Mouse (Mus musculus) stomach, postnatal 0 days (tissue): ENCODE measurements around the gene Ifnlr1. TPM values are rescaled to one million over a fixed set of nuclear protein-coding genes. Genes with fewer than 3 reads are reported as not detected.
A peak's percentile ranks its signal among the peaks of the same experiment; 100 is the strongest.
"Not testable (repeated sequence)": the region's sequence is repeated elsewhere in the genome, so short reads cannot be mapped to it uniquely, and the experiment has no call there.

Source experiments
- ATAC-seq: fragments of 200-750 bp; cut with Nextera tagmentation; 2 replicates; pipeline ENCODE4 v1.8.0; 2017; ENCODE audit not compliant: low FRiP score, low TSS enrichment
- DNase-seq: peaks from one replicate; pipeline ENCODE4 v3.0.0-alpha.2; 2016; ENCODE audit warnings: low spot score
- H3K27ac ChIP-seq: fragments of 300-500 bp; sonication (generic); replicated peaks from 2 replicates; pipeline ENCODE4 v1.5.1; 2014; ENCODE audit warnings: mild to moderate bottlenecking, control low read depth
- H3K27me3 ChIP-seq: fragments of 300-500 bp; sonication (generic); 2 replicates; pipeline ENCODE4 v1.6.1; 2014; ENCODE audit warnings: low read length; ENCODE audit not compliant: control insufficient read depth, insufficient read depth
- H3K36me3 ChIP-seq: fragments of 300-500 bp; sonication (generic); 2 replicates; pipeline ENCODE4 v1.6.1; 2014; ENCODE audit warnings: low read length, mixed read lengths; ENCODE audit not compliant: control insufficient read depth, insufficient read depth
- H3K4me1 ChIP-seq: fragments of 300-500 bp; sonication (generic); replicated peaks from 2 replicates; pipeline ENCODE4 v1.6.1; 2014; ENCODE audit warnings: antibody characterized with exemption; ENCODE audit not compliant: control insufficient read depth, insufficient read depth
- H3K4me2 ChIP-seq: fragments of 300-500 bp; sonication (generic); replicated peaks from 2 replicates; pipeline ENCODE4 v1.6.1; 2014; ENCODE audit warnings: low read depth, mild to moderate bottlenecking, control low read depth, moderate library complexity
- H3K4me3 ChIP-seq: fragments of 300-500 bp; sonication (generic); 2 replicates; pipeline ENCODE4 v1.5.1; 2014; ENCODE audit warnings: low read depth, low read length, control low read depth
- H3K9ac ChIP-seq: fragments of 300-500 bp; sonication (generic); 2 replicates; pipeline ENCODE4 v1.6.1; 2014; ENCODE audit warnings: mild to moderate bottlenecking, low read length, control low read depth, mixed read lengths
- H3K9me3 ChIP-seq: fragments of 300-500 bp; sonication (generic); 2 replicates; pipeline ENCODE4 v1.6.1; 2016; ENCODE audit warnings: low read length; ENCODE audit not compliant: control insufficient read depth
- CTCF ChIP-seq: IDR thresholded peaks from 2 replicates; pipeline ENCODE4 v1.5.1; 2016; ENCODE audit warnings: antibody characterized with exemption, low read depth, mild to moderate bottlenecking, moderate library complexity
- EP300 ChIP-seq: optimal IDR thresholded peaks from 2 replicates; pipeline ENCODE3; 2016; ENCODE audit warnings: antibody characterized with exemption
- WGBS: fragments of 180-500 bp; shearing (Covaris S2); extraction: QIAGEN DNeasy Blood & Tissue Kit; methylation state at CpG from one replicate; pipeline ENCODE4 v1.1.7; 2014; 5-methylcytosine and 5-hydroxymethylcytosine counted together
- polyA plus RNA-seq: library from polyadenylated mRNA; unstranded; fragments of >200 nt; fragmentation: Nextera tagmentation; extraction: Ambion mirVana; gene quantifications from 2 replicates; pipeline ENCODE4 v1.2.1, GENCODE M21; 2015

The Ifnlr1 gene
- polyA plus RNA-seq, 1 experiment from 2014 or later: 1.9 TPM

GRCm38 (mm10) chr4:135709072-135709564, 23.0 kb downstream of the Ifnlr1 start:
- Histone ChIP-seq H3K27ac (no peak overlapping the region), H3K9me3 (no peaks in the 10 kb centered on the region), H3K4me1 (no peaks in the 10 kb centered on the region), H3K4me2 (peak overlapping the region; percentile 36), H3K36me3 (no peaks in the 10 kb centered on the region), H3K4me3 (no peak overlapping the region), H3K9ac (no peak overlapping the region), H3K27me3 (no peaks in the 10 kb centered on the region)
- TF ChIP-seq EP300: no peak
- peak; percentile 85 for TF ChIP-seq CTCF
- 12% methylated on average over 8 of the region's 8 CpGs for WGBS
- ATAC-seq (peak; percentile 68), DNase-seq (peak; percentile 86)

- Histone ChIP-seq H3K4me1 (no peaks in the 10 kb centered on the region), H3K27me3 (no peaks in the 10 kb centered on the region), H3K27ac (no peak overlapping the region), H3K36me3 (no peaks in the 10 kb centered on the region), H3K9me3 (no peaks in the 10 kb centered on the region), H3K4me2 (no peak overlapping the region; the same call in 1 of the 2 replicates), H3K9ac (no peak overlapping the region), H3K4me3 (no peak overlapping the region)
- ATAC-seq: no peak
- no peak for DNase-seq
- WGBS: 77% methylated on average over 11 of the region's 11 CpGs
- TF ChIP-seq EP300 (no peak), CTCF (no peak)
Measured at GRCm38 (mm10) chr4:135709621-135710020, 23.5 kb downstream of the Ifnlr1 start.

GRCm38 (mm10) chr4:135710392-135710791, 24.3 kb downstream of the Ifnlr1 start:
- no peaks in the 10 kb centered on the region for H3K4me1 ChIP-seq
- no peak overlapping the region for H3K4me2 ChIP-seq
- no peak overlapping the region for H3K4me3 ChIP-seq
- H3K27ac ChIP-seq: no peak overlapping the region
- no peak overlapping the region for H3K9ac ChIP-seq
- no peaks in the 10 kb centered on the region for H3K36me3 ChIP-seq
- DNase-seq (no peak), ATAC-seq (no peak)
- TF ChIP-seq EP300 (no peak), CTCF (no peak)
- WGBS: 78% methylated on average over 3 of the region's 3 CpGs
- no peaks in the 10 kb centered on the region for H3K9me3 ChIP-seq
- no peaks in the 10 kb centered on the region for H3K27me3 ChIP-seq

- 62% methylated on average over 8 of the region's 8 CpGs for WGBS
- Histone ChIP-seq H3K36me3 (no peaks in the 10 kb centered on the region), H3K9ac (no peak overlapping the region), H3K4me3 (no peak overlapping the region), H3K27me3 (no peaks in the 10 kb centered on the region), H3K4me1 (no peaks in the 10 kb centered on the region), H3K4me2 (no peak overlapping the region), H3K9me3 (no peaks in the 10 kb centered on the region), H3K27ac (no peak overlapping the region)
- peak; percentile 43 for ATAC-seq
- no peak for TF ChIP-seq CTCF
- no peak for TF ChIP-seq EP300
- DNase-seq: no peak
Measured at GRCm38 (mm10) chr4:135714776-135715175, 28.7 kb downstream of the Ifnlr1 start.

- H3K4me3 ChIP-seq, H3K27ac ChIP-seq, H3K9ac ChIP-seq, H3K27me3 ChIP-seq, ATAC-seq, DNase-seq, H3K36me3 ChIP-seq, H3K4me1 ChIP-seq, H3K4me2 ChIP-seq, H3K9me3 ChIP-seq: not testable (repeated sequence)
- 95% methylated on average over 11 of the region's 11 CpGs for WGBS
Measured at GRCm38 (mm10) chr4:135716438-135716837, 30.4 kb downstream of the Ifnlr1 start.

GRCm38 (mm10) chr4:135722540-135723290, 36.6 kb downstream of the Ifnlr1 start:
- Histone ChIP-seq H3K36me3 (no peaks in the 10 kb centered on the region), H3K4me2 (no peak overlapping the region), H3K9me3 (no peaks in the 10 kb centered on the region), H3K4me1 (peaks cover 5% of the 10 kb centered on the region; the same call in 1 of the 2 replicates), H3K9ac (no peak overlapping the region), H3K27me3 (no peaks in the 10 kb centered on the region), H3K27ac (no peak overlapping the region), H3K4me3 (no peak overlapping the region)
- WGBS: 67% methylated on average over 17 of the region's 17 CpGs
- TF ChIP-seq CTCF (peak; percentile 49), EP300 (no peak)
- ATAC-seq (no peak), DNase-seq (no peak)
